Mouse (Mus musculus) heart, postnatal 0 days (tissue): ENCODE results near the gene Gm28729. TPM values are rescaled to one million over a fixed set of nuclear protein-coding genes. Genes with fewer than 3 reads are reported as not detected.

Experiments used
- ATAC-seq: fragments of 200-750 bp; cut with Nextera tagmentation; 2 replicates; pipeline ENCODE4 v1.8.0; 2017; ENCODE audit warnings: low read depth, moderate number of reproducible peaks, moderate library complexity; ENCODE audit not compliant: insufficient read depth
- DNase-seq: peaks from one replicate; pipeline ENCODE4 v3.0.0-alpha.2; 2016; ENCODE audit warnings: low spot score
- H3K27ac ChIP-seq: fragments of 300-500 bp; sonication (generic); 2 replicates; pipeline ENCODE4 v1.5.1; 2014; ENCODE audit warnings: low read depth, mild to moderate bottlenecking
- H3K27me3 ChIP-seq: fragments of 300-500 bp; sonication (generic); 2 replicates; pipeline ENCODE4 v1.6.1; 2014; ENCODE audit warnings: low read length, mixed read lengths; ENCODE audit not compliant: control insufficient read depth, insufficient read depth
- H3K36me3 ChIP-seq: fragments of 300-500 bp; sonication (generic); replicated peaks from 2 replicates; pipeline ENCODE4 v1.6.1; 2014; ENCODE audit warnings: low read length, mixed read lengths; ENCODE audit not compliant: control insufficient read depth, insufficient read depth
- H3K4me1 ChIP-seq: fragments of 300-500 bp; sonication (generic); 2 replicates; pipeline ENCODE4 v1.6.1; 2014; ENCODE audit warnings: antibody characterized with exemption; ENCODE audit not compliant: control insufficient read depth, insufficient read depth
- H3K4me2 ChIP-seq: fragments of 300-500 bp; sonication (generic); 2 replicates; pipeline ENCODE4 v1.6.1; 2014; ENCODE audit warnings: low read depth, mild to moderate bottlenecking, low read length, moderate library complexity
- H3K4me3 ChIP-seq: fragments of 300-500 bp; sonication (generic); 2 replicates; pipeline ENCODE4 v1.5.1; 2014; ENCODE audit warnings: low read depth, low read length
- H3K9ac ChIP-seq: fragments of 300-500 bp; sonication (generic); replicated peaks from 2 replicates; pipeline ENCODE4 v1.6.1; 2014; ENCODE audit warnings: low read depth, low read length, mixed read lengths
- H3K9me3 ChIP-seq: fragments of 300-500 bp; sonication (generic); replicated peaks from 2 replicates; pipeline ENCODE4 v1.6.1; 2016; ENCODE audit warnings: low read length; ENCODE audit not compliant: control insufficient read depth
- CTCF ChIP-seq: IDR thresholded peaks from 2 replicates; pipeline ENCODE4 v1.5.1; 2016; ENCODE audit warnings: antibody characterized with exemption, control low read depth, low read depth
- EP300 ChIP-seq: IDR thresholded peaks from 2 replicates; pipeline ENCODE4 v1.6.1; 2016; ENCODE audit warnings: antibody characterized with exemption, low read depth
- WGBS: fragments of 180-500 bp; shearing (Covaris S2); extraction: QIAGEN DNeasy Blood & Tissue Kit; methylation state at CpG from one replicate; pipeline ENCODE4 v1.1.7; 2014; 5-methylcytosine and 5-hydroxymethylcytosine counted together
- polyA plus RNA-seq: library from polyadenylated mRNA; unstranded; fragments of >200 nt; fragmentation: Nextera tagmentation; extraction: Ambion mirVana; gene quantifications from 2 replicates; pipeline ENCODE4 v1.2.1, GENCODE M21; 2015
- total RNA-seq: library from RNA; depleted of rRNA; stranded (reverse); fragments of >200 nt; gene quantifications from 2 replicates; pipeline ENCODE4 v1.2.3, GENCODE M21; 2014; ENCODE audit warnings: low replicate concordance

Gene Gm28729
- total and polyA plus RNA-seq, 2 experiments from 2014 or later: not detected

DNA sequence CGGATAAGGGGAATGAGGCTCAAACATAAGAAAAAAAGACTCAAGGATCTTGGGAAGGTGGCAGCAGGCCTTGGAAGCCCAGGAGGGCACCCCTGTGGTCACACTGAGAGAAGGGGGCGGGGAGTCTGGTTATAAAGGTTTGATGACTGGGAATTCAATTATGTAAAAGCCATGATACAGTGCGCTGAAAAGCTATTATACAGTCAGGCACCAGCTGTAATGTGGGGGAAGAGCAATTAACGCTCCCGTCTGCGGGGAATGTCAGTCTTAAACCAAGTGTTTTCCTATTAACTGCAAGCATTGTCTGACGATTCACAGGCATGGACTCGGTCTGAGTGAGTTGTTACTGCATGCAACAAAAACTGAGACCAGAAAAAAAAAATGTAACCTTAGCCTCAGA lies 69.4 kb downstream of the Gm28729 start:
- H3K27me3 ChIP-seq: no peaks in the 10 kb centered on the region
- 0 out of 2 replicates have a peak, but pooled peaks cover 6% of the 10 kb centered on the region for H3K9me3 ChIP-seq
- no peak overlapping the region for H3K4me2 ChIP-seq
- H3K9ac ChIP-seq: no peak overlapping the region
- H3K27ac ChIP-seq: no peak overlapping the region
- H3K36me3 ChIP-seq: no peaks in the 10 kb centered on the region
- no peak overlapping the region for H3K4me3 ChIP-seq
- WGBS: 76% methylated on average over 8 of the region's 8 CpGs
- no peak for TF ChIP-seq CTCF
- TF ChIP-seq EP300: no peak
- DNase-seq: no peak
- no peak for ATAC-seq
- H3K4me1 ChIP-seq: peaks cover 7% of the 10 kb centered on the region; the same call in 1 of the 2 replicates

GRCm38 (mm10) chr9:96452956-96453355 lies 72.1 kb downstream of the Gm28729 start:
- Histone ChIP-seq H3K4me1 (peaks cover 8% of the 10 kb centered on the region; the same call in 1 of the 2 replicates), H3K4me3 (no peak overlapping the region), H3K9ac (no peak overlapping the region), H3K27ac (no peak overlapping the region), H3K4me2 (no peak overlapping the region), H3K9me3 (0 out of 2 replicates have a peak, but pooled peaks cover 6% of the 10 kb centered on the region), H3K27me3 (no peaks in the 10 kb centered on the region), H3K36me3 (no peaks in the 10 kb centered on the region)
- WGBS: 71% methylated on average over 4 of the region's 4 CpGs
- no peak for DNase-seq
- no peak for ATAC-seq
- TF ChIP-seq EP300 (no peak), CTCF (no peak)

- 25% methylated on average over 12 of the region's 12 CpGs for WGBS
- ATAC-seq (peak; percentile 88), DNase-seq (peak; percentile 69)
- Histone ChIP-seq H3K27me3 (no peaks in the 10 kb centered on the region), H3K27ac (peak overlapping the region; percentile 70), H3K9me3 (0 out of 2 replicates have a peak, but pooled peaks cover 6% of the 10 kb centered on the region), H3K4me3 (no peak overlapping the region), H3K36me3 (no peaks in the 10 kb centered on the region), H3K4me1 (peaks cover 8% of the 10 kb centered on the region; the same call in 1 of the 2 replicates), H3K9ac (no peak overlapping the region), H3K4me2 (no peak overlapping the region; the same call in 1 of the 2 replicates)
- TF ChIP-seq EP300 (no peak), CTCF (no peak)
Observed at GRCm38 (mm10) chr9:96450900-96451720, 74.0 kb downstream of the Gm28729 start.

- ATAC-seq (no peak), DNase-seq (no peak)
- Histone ChIP-seq H3K4me1 (peaks cover 8% of the 10 kb centered on the region; the same call in 1 of the 2 replicates), H3K9ac (no peak overlapping the region), H3K36me3 (no peaks in the 10 kb centered on the region), H3K27ac (no peak overlapping the region), H3K27me3 (no peaks in the 10 kb centered on the region), H3K9me3 (0 out of 2 replicates have a peak, but pooled peaks cover 6% of the 10 kb centered on the region), H3K4me2 (no peak overlapping the region), H3K4me3 (no peak overlapping the region)
- TF ChIP-seq EP300 (no peak), CTCF (no peak)
- 86% methylated on average over 9 of the region's 9 CpGs for WGBS
Observed at GRCm38 (mm10) chr9:96449514-96449913, 75.5 kb downstream of the Gm28729 start.

DNA sequence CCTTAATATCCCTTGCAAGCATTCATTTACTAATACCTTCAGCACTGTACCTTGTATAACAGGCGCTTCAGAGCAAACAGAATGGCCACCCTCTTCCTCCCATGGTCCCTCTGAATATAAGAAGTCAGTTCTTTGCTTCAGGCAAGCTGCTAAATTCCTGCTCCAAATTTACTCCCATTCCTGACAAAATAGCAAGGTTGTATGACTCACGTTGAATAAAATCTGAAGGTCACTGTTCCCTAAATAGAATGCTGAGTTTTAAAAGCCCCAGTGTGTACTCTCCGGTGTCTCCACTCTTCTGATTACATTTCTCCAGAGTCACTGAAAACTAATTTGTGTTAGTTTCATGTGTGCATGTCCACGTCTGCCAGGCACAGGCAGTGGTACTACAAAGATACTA lies 79.7 kb downstream of the Gm28729 start:
- Histone ChIP-seq H3K27me3 (no peaks in the 10 kb centered on the region), H3K9me3 (no peaks in the 10 kb centered on the region), H3K4me2 (no peak overlapping the region), H3K27ac (no peak overlapping the region), H3K4me3 (no peak overlapping the region), H3K9ac (no peak overlapping the region), H3K36me3 (no peaks in the 10 kb centered on the region), H3K4me1 (no peaks in the 10 kb centered on the region)
- no peak for ATAC-seq
- no peak for DNase-seq
- no peak for TF ChIP-seq CTCF
- TF ChIP-seq EP300: no peak
- 37% methylated on average over 4 of the region's 4 CpGs for WGBS
